Mouse (Mus musculus) erythroblast, adult 5-6 weeks (primary cell): Measurements from ENCODE around the gene Gm3526. TPM values are rescaled to one million over a fixed set of nuclear protein-coding genes. Genes with fewer than 3 reads are reported as not detected.
"Not testable (repeated sequence)": the region's sequence is repeated elsewhere in the genome, so short reads cannot be mapped to it uniquely, and the experiment has no call there.

ENCODE experiments used
- ATAC-seq: replicated peaks from 2 replicates; pipeline ENCODE4 v1.8.0; 2016; ENCODE audit warnings: moderate number of reproducible peaks, mild to moderate bottlenecking, moderate TSS enrichment, inconsistent platforms; ENCODE audit not compliant: poor library complexity, low FRiP score, severe bottlenecking
- total RNA-seq, 2 experiments: library from RNA; stranded (forward) in 1 of 2; stranded (reverse) in 1 of 2; fragments of 150-400 nt in 1 of 2; fragments of 200-764, 138-1000 nt in 1 of 2; gene quantifications; 2 replicates each; pipeline versions ENCODE4 v1.2.3 to v1.2.4; 2015 to 2017; ENCODE audit warnings: low replicate concordance in 2 of 2

The Gm3526 gene
- total RNA-seq (2015; ENCODE audit: low replicate concordance) (not detected in 2 replicates), total RNA-seq (2017; ENCODE audit: low replicate concordance) (not detected in 2 replicates)

- ATAC-seq, result not testable (repeated sequence)
Observed at GRCm38 (mm10) chr14:5260480-5260879, at the start of gene Gm3526. TSS of gene Gm3526 (minus strand) at chr14:5260580.

Other genes starting within 250 kb of the Gm3526 start
- not detected in 2 replicates for gene Gm3298, start 244.7 kb downstream of the Gm3526 start, total RNA-seq (2015; ENCODE audit: low replicate concordance)
- not detected in 2 replicates for gene Gm3298, start 244.7 kb downstream of the Gm3526 start, total RNA-seq (2017; ENCODE audit: low replicate concordance)
- not detected in 2 replicates for gene 4930555G01Rik, start 210.0 kb downstream of the Gm3526 start, total RNA-seq (2015; ENCODE audit: low replicate concordance)
- gene 4930555G01Rik, start 210.0 kb downstream of the Gm3526 start, total RNA-seq (2017; ENCODE audit: low replicate concordance), result 0.28 TPM in 1 of 2 replicates, not detected in the other
- gene Gm8281, start 189.5 kb downstream of the Gm3526 start, total RNA-seq (2015; ENCODE audit: low replicate concordance), result not detected in 2 replicates
- not detected in 2 replicates for gene Gm8281, start 189.5 kb downstream of the Gm3526 start, total RNA-seq (2017; ENCODE audit: low replicate concordance)
- gene Gm8279, start 129.1 kb downstream of the Gm3526 start, total RNA-seq (2015; ENCODE audit: low replicate concordance), result not detected in 2 replicates
- not detected in 2 replicates for gene Gm8279, start 129.1 kb downstream of the Gm3526 start, total RNA-seq (2017; ENCODE audit: low replicate concordance)
- not detected in 2 replicates for gene Gm3317, start 96.0 kb downstream of the Gm3526 start, total RNA-seq (2015; ENCODE audit: low replicate concordance)
- not detected in 2 replicates for gene Gm3317, start 96.0 kb downstream of the Gm3526 start, total RNA-seq (2017; ENCODE audit: low replicate concordance)
- gene Gm8271, start 74.8 kb downstream of the Gm3526 start, total RNA-seq (2015; ENCODE audit: low replicate concordance), result not detected in 2 replicates
- gene Gm8271, start 74.8 kb downstream of the Gm3526 start, total RNA-seq (2017; ENCODE audit: low replicate concordance), result not detected in 2 replicates
- not detected in 2 replicates for gene Gm3542, start 74.3 kb upstream of the Gm3526 start, total RNA-seq (2015; ENCODE audit: low replicate concordance)
- not detected in 2 replicates for gene Gm3542, start 74.3 kb upstream of the Gm3526 start, total RNA-seq (2017; ENCODE audit: low replicate concordance)
- gene Gm3500, start 128.5 kb upstream of the Gm3526 start, total RNA-seq (2015; ENCODE audit: low replicate concordance), result not detected in 2 replicates
- not detected in 2 replicates for gene Gm3500, start 128.5 kb upstream of the Gm3526 start, total RNA-seq (2017; ENCODE audit: low replicate concordance)
- gene Gm3194, start 194.9 kb upstream of the Gm3526 start, total RNA-seq (2015; ENCODE audit: low replicate concordance), result not detected in 2 replicates
- gene Gm3194, start 194.9 kb upstream of the Gm3526 start, total RNA-seq (2017; ENCODE audit: low replicate concordance), result not detected in 2 replicates
- not detected in 2 replicates for gene Gm8246, start 217.2 kb upstream of the Gm3526 start, total RNA-seq (2015; ENCODE audit: low replicate concordance)
- not detected in 2 replicates for gene Gm8246, start 217.2 kb upstream of the Gm3526 start, total RNA-seq (2017; ENCODE audit: low replicate concordance)
- not detected in 2 replicates for gene Gm3187, start 223.6 kb upstream of the Gm3526 start, total RNA-seq (2015; ENCODE audit: low replicate concordance)
- not detected in 2 replicates for gene Gm3187, start 223.6 kb upstream of the Gm3526 start, total RNA-seq (2017; ENCODE audit: low replicate concordance)
- gene Gm3488, start 241.1 kb upstream of the Gm3526 start, total RNA-seq (2015; ENCODE audit: low replicate concordance), result not detected in 2 replicates
- gene Gm3488, start 241.1 kb upstream of the Gm3526 start, total RNA-seq (2017; ENCODE audit: low replicate concordance), result not detected in 2 replicates